Mouse (Mus musculus) heart, embryonic 11.5 days (tissue): ENCODE results near the gene Rnf217. TPM values are rescaled to one million over a fixed set of nuclear protein-coding genes. Genes with fewer than 3 reads are reported as not detected.

ENCODE experiments used
- ATAC-seq: fragments of 200-750 bp; cut with Nextera tagmentation; replicated peaks from 2 replicates; pipeline ENCODE4 v1.8.0; 2017; ENCODE audit warnings: moderate library complexity; ENCODE audit not compliant: insufficient number of reproducible peaks, low FRiP score, low TSS enrichment
- H3K27ac ChIP-seq: fragments of 300-500 bp; sonication (generic); 2 replicates; pipeline ENCODE4 v1.5.1; 2014; ENCODE audit warnings: mild to moderate bottlenecking, low read depth, low read length
- H3K27me3 ChIP-seq: fragments of 300-500 bp; sonication (generic); 2 replicates; pipeline ENCODE4 v1.6.1; 2014; ENCODE audit warnings: mild to moderate bottlenecking, low read length, mixed read lengths; ENCODE audit not compliant: control insufficient read depth, insufficient read depth
- H3K36me3 ChIP-seq: fragments of 300-500 bp; sonication (generic); 2 replicates; pipeline ENCODE4 v1.6.1; 2014; ENCODE audit warnings: mild to moderate bottlenecking, low read length, moderate library complexity, mixed read lengths; ENCODE audit not compliant: control insufficient read depth, insufficient read depth
- H3K4me1 ChIP-seq: fragments of 300-500 bp; sonication (generic); 2 replicates; pipeline ENCODE4 v1.6.1; 2014; ENCODE audit warnings: low read length; ENCODE audit not compliant: control insufficient read depth, insufficient read depth
- H3K4me2 ChIP-seq: fragments of 300-500 bp; sonication (generic); 2 replicates; pipeline ENCODE4 v1.6.1; 2014; ENCODE audit warnings: mild to moderate bottlenecking, moderate library complexity
- H3K4me3 ChIP-seq: fragments of 300-500 bp; sonication (generic); 2 replicates; pipeline ENCODE4 v1.5.1; 2014; ENCODE audit warnings: low read depth, low read length
- H3K9ac ChIP-seq: fragments of 300-500 bp; sonication (generic); 2 replicates; pipeline ENCODE4 v1.6.1; 2014; ENCODE audit warnings: mild to moderate bottlenecking, low read depth, low read length, moderate library complexity
- H3K9me3 ChIP-seq: fragments of 300-500 bp; sonication (generic); replicated peaks from 2 replicates; pipeline ENCODE4 v1.6.1; 2016; ENCODE audit warnings: low read length; ENCODE audit not compliant: control insufficient read depth
- WGBS: fragments of 180-500 bp; shearing (Covaris S2); extraction: QIAGEN DNeasy Blood & Tissue Kit; methylation state at CpG from one replicate; pipeline ENCODE4 v1.1.7; 2014; ENCODE audit not compliant: insufficient replicate concordance; 5-methylcytosine and 5-hydroxymethylcytosine counted together
- polyA plus RNA-seq: library from polyadenylated mRNA; unstranded; fragments of >200 nt; fragmentation: Nextera tagmentation; extraction: Ambion mirVana; gene quantifications from 2 replicates; pipeline ENCODE4 v1.2.1, GENCODE M21; 2014

Rnf217 gene
- polyA plus RNA-seq, 1 experiment from 2014 or later, result 1.6 TPM

GRCm38 (mm10) chr10:31544149-31544942, 64.6 kb downstream of the Rnf217 start:
- Histone ChIP-seq H3K4me2 (no peak overlapping the region), H3K36me3 (no peaks in the 10 kb centered on the region), H3K27me3 (no peaks in the 10 kb centered on the region), H3K4me3 (no peak overlapping the region), H3K9ac (no peak overlapping the region), H3K4me1 (no peaks in the 10 kb centered on the region; the same call in 1 of the 2 replicates), H3K9me3 (no peaks in the 10 kb centered on the region), H3K27ac (no peak overlapping the region)
- WGBS, result 82% methylated on average over 6 of the region's 6 CpGs
- no peak for ATAC-seq

DNA sequence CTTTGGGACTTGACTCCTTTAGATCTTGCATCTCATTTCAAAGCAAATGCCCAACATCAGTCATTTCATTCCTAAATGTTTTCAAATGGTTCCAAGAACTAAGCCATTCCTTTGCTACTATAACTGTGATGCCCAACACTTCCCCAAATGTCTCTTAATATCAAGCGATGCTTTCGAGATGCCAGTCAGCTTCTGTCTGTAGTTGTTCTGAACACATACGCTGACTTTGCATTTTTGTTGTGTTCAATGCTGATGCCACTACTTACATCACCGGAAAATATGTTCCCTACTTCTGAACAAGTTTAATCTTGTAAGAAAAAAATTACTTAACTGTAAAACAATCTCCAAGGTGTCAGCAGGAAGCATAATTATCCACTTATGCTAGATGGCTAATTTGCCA, 68.5 kb downstream of the Rnf217 start:
- Histone ChIP-seq H3K27me3 (no peaks in the 10 kb centered on the region), H3K9me3 (no peaks in the 10 kb centered on the region), H3K4me2 (no peak overlapping the region), H3K9ac (no peak overlapping the region), H3K4me3 (no peak overlapping the region), H3K36me3 (no peaks in the 10 kb centered on the region), H3K27ac (no peak overlapping the region), H3K4me1 (no peaks in the 10 kb centered on the region; the same call in 1 of the 2 replicates)
- no peak for ATAC-seq
- WGBS, result 92% methylated on average over 4 of the region's 4 CpGs

- Histone ChIP-seq H3K36me3 (no peaks in the 10 kb centered on the region), H3K9ac (no peak overlapping the region), H3K4me3 (no peak overlapping the region), H3K9me3 (no peaks in the 10 kb centered on the region), H3K27me3 (no peaks in the 10 kb centered on the region), H3K4me2 (no peak overlapping the region), H3K4me1 (no peaks in the 10 kb centered on the region; the same call in 1 of the 2 replicates), H3K27ac (no peak overlapping the region)
- ATAC-seq, result no peak
- 80% methylated on average over 2 of the region's 2 CpGs for WGBS
Observed at GRCm38 (mm10) chr10:31539351-31539750, 69.6 kb downstream of the Rnf217 start.

GRCm38 (mm10) chr10:31538721-31539120, 70.3 kb downstream of the Rnf217 start:
- no peaks in the 10 kb centered on the region; the same call in 1 of the 2 replicates for H3K4me1 ChIP-seq
- H3K4me2 ChIP-seq, result no peak overlapping the region
- no peak overlapping the region; the same call in 1 of the 2 replicates for H3K27ac ChIP-seq
- WGBS, result 63% methylated on average over 3 of the region's 3 CpGs
- no peaks in the 10 kb centered on the region for H3K9me3 ChIP-seq
- H3K27me3 ChIP-seq, result no peaks in the 10 kb centered on the region
- no peak for ATAC-seq
- H3K9ac ChIP-seq, result no peak overlapping the region
- no peak overlapping the region for H3K4me3 ChIP-seq
- H3K36me3 ChIP-seq, result no peaks in the 10 kb centered on the region

DNA sequence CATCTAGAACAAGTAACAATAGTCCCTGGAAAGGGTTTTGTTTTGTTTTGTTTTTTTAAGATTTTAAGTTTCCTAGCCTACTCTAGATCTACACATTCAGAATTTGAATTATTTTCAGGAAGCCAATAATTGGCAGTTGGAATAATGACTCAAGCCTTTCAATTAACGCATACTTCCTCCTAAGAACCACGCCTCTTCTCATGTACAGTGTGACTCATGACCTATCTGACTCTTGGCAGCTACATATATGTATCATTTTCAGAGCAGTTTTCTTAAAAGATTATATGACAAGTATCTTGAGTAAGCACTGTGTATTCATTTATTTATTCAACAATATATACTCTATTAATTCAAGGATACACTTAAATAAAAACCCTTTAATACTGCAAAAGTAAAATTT, 70.7 kb downstream of the Rnf217 start:
- H3K9me3 ChIP-seq, result no peaks in the 10 kb centered on the region
- no peak overlapping the region for H3K27ac ChIP-seq
- no peak for ATAC-seq
- no peaks in the 10 kb centered on the region for H3K27me3 ChIP-seq
- no peak overlapping the region for H3K9ac ChIP-seq
- WGBS, result 78% methylated on average over 2 of the region's 2 CpGs
- H3K4me2 ChIP-seq, result no peak overlapping the region
- no peaks in the 10 kb centered on the region for H3K36me3 ChIP-seq
- H3K4me3 ChIP-seq, result no peak overlapping the region
- no peaks in the 10 kb centered on the region; the same call in 1 of the 2 replicates for H3K4me1 ChIP-seq

DNA sequence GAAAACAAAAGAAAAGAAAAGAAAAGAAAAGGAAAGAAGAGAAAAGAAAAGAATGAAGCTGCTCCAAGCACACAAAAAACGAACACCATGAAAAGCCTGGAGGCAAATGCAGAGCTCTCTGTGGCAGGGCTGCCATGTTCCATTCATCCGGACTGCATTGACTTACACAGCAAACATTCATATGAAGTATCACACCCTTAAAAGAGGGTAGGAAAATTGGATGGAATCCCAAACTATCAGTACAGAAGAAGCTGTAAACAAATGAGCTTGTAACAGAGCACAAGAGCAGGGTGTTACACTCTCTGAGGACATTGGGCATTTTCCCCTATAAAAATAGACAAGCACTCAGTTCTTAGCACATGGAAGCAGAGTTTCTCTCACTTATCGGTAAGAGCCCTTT, 71.8 kb downstream of the Rnf217 start:
- no peak for ATAC-seq
- no peaks in the 10 kb centered on the region for H3K9me3 ChIP-seq
- no peaks in the 10 kb centered on the region; the same call in 1 of the 2 replicates for H3K4me1 ChIP-seq
- no peaks in the 10 kb centered on the region for H3K36me3 ChIP-seq
- no peaks in the 10 kb centered on the region for H3K27me3 ChIP-seq
- no peak overlapping the region for H3K4me3 ChIP-seq
- no peak overlapping the region for H3K9ac ChIP-seq
- H3K27ac ChIP-seq, result no peak overlapping the region
- no peak overlapping the region for H3K4me2 ChIP-seq
- 68% methylated on average over 3 of the region's 3 CpGs for WGBS

GRCm38 (mm10) chr10:31535046-31535445, 73.9 kb downstream of the Rnf217 start:
- H3K4me2 ChIP-seq, result no peak overlapping the region
- H3K4me1 ChIP-seq, result no peaks in the 10 kb centered on the region; the same call in 1 of the 2 replicates
- no peaks in the 10 kb centered on the region for H3K27me3 ChIP-seq
- ATAC-seq, result no peak
- H3K9me3 ChIP-seq, result no peaks in the 10 kb centered on the region
- WGBS, result 85% methylated on average over 2 of the region's 2 CpGs
- no peaks in the 10 kb centered on the region for H3K36me3 ChIP-seq
- no peak overlapping the region for H3K27ac ChIP-seq
- no peak overlapping the region for H3K4me3 ChIP-seq
- no peak overlapping the region for H3K9ac ChIP-seq

DNA sequence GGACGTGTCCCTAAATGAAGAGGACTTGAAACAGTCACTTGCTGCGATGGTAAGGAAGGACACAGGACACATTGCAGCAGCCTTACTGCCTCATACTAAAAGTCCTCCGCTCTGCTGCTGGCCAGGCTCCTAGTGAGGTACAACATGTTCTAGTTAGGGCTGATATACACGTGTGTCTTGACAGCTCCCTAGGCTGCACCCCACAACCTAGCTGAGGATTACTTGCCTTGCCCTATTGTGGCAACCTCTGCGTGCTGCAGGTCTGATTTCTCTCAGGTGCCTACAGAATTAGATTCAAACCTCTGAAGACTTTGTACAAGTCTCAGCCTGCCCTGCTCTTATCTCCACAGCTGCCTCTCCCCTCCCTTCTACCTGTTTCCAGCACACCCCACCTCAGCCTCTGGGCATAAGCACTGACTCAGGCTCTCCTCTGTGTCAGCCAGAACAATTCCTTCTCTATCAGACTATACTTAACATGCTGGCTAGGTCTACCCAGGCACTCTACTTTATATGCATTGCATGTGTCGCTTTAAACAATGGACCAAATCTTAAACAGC, 75.6 kb downstream of the Rnf217 start:
- H3K36me3 ChIP-seq, result no peaks in the 10 kb centered on the region
- H3K4me2 ChIP-seq, result no peak overlapping the region
- 79% methylated on average over 6 of the region's 6 CpGs for WGBS
- H3K4me3 ChIP-seq, result no peak overlapping the region
- H3K27ac ChIP-seq, result no peak overlapping the region
- peaks cover 7% of the 10 kb centered on the region for H3K4me1 ChIP-seq
- H3K27me3 ChIP-seq, result no peaks in the 10 kb centered on the region
- H3K9ac ChIP-seq, result no peak overlapping the region
- no peak for ATAC-seq
- H3K9me3 ChIP-seq, result no peaks in the 10 kb centered on the region
